Mouse (Mus musculus): ENCODE data around the gene Necap2.

Necap2 gene

DNA sequence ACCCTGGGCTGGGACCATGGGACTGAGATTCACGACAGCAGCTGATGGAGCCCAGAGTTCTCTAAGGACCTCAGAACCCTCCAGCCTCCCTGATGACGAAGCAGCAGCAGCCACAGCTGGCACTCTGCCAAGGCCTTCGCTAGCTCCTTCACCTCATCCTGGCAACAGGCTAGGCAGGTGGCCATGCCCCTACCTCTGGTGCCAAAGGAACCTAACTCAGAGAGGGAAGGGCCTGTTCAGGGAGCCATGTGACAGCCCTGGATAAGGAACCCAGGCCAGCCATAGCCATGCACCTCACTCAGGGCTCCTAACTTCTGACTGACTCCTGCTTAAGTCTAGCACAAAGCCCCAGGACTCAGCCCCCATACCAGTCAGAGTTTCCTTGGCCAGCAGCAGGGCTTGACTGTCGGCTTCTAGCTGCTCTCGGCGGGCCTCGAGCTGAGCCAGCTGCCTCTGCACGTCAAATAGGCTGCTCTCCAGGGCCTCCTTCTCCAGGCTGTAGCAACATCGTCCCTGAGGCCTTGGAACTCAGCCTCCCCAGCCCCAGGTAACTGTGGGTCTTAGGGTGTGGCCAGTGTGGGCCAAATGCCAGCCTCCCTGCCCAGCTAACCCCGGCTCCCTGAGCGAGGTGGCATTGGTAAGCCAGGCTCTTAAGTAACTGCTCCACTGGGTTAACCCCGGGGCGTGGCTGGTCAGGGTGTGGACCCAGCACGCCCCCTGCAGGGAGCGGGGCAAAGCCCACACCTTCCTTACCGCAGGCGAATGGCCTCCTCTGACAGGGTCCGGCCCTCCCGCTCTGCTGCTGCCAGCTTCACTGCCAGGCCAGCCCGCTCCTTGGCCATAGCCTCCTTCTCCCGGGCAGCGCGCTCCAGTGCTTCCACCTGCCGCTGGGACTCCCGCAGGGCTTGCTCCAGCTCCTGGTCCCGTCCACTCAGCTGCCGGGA lies 44.3 kb downstream of the Necap2 start:
- DNase-seq (ENCODE audit: low read depth, low spot score): no peak

GRCm38 (mm10) chr4:141031733-141032132 lies 46.4 kb downstream of the Necap2 start:
- DNase-seq (ENCODE audit: low read depth, low spot score): no peak

GRCm38 (mm10) chr4:141030541-141031206 lies 47.5 kb downstream of the Necap2 start:
- DNase-seq (ENCODE audit: low read depth, low spot score): no peak

- DNase-seq (ENCODE audit: low read depth, low spot score): no peak
These were observed 53.2 kb downstream of the Necap2 start for GRCm38 (mm10) chr4:141024992-141025391.

- no peak for DNase-seq (ENCODE audit: low read depth, low spot score)
These were observed 54.1 kb downstream of the Necap2 start for GRCm38 (mm10) chr4:141024052-141024451.

- DNase-seq (ENCODE audit: low read depth, low spot score): no peak
These were observed 56.6 kb downstream of the Necap2 start for GRCm38 (mm10) chr4:141021614-141021929.

GRCm38 (mm10) chr4:141020811-141021613 lies 57.1 kb downstream of the Necap2 start:
- DNase-seq (ENCODE audit: low read depth, low spot score): no peak

- no peak for DNase-seq (ENCODE audit: low read depth, low spot score)
These were observed 57.9 kb downstream of the Necap2 start for GRCm38 (mm10) chr4:141020220-141020619.

DNA sequence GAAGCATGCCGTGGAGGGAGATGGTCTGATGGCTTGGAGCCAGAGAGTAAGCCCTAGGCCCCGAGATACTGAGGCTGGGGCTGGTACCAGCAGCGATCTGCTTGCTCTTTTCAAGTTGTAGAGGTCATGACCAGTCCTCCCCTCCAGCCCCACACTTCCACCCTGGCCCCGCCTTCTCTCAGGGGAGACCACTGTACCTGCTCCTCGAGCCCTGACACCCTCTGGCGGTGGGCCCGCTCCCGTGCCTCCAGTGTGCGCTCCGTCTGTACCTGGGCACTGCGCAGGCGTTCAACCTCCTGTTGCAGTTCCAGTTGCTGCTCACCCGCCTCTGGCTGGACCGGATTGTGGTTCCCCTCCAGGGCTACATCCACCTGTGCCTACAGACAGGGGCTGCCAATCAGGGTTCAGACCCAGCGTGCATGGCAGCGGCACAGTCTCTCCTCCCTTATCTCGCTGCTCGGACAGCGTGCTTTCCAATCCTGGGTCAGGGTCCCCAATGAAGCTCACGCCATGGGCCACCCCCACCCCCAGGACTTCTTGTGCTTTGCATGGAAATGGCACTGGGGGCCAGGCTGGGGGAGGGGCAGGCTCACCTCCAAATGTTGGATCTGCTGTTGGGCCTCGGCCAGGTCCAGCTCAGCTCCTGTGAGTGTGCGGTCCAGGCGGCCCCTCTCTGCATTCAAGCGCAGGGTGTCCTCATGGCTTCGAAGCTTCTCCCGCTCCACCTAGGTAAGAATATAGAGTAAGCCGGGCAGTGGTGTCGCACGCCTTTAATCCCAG lies 60.3 kb downstream of the Necap2 start:
- no peak for DNase-seq (ENCODE audit: low read depth, low spot score)

Measured in embryo, embryonic 11.5 days (tissue).